Mouse (Mus musculus) liver, postnatal 0 days (tissue): ENCODE measurements around the gene Sipa1l3. TPM values are rescaled to one million over a fixed set of nuclear protein-coding genes. Genes with fewer than 3 reads are reported as not detected.

ENCODE experiments used
- ATAC-seq: fragments of 200-750 bp; cut with Nextera tagmentation; 2 replicates; pipeline ENCODE4 v1.8.0; 2017; ENCODE audit warnings: mild to moderate bottlenecking, moderate library complexity
- DNase-seq: peaks from one replicate; pipeline ENCODE4 v3.0.0-alpha.2; 2016
- H3K27ac ChIP-seq: fragments of 300-500 bp; sonication (generic); 2 replicates; pipeline ENCODE4 v1.5.1; 2014; ENCODE audit warnings: antibody characterized with exemption, moderate library complexity, mild to moderate bottlenecking, low read depth
- H3K27me3 ChIP-seq: fragments of 300-500 bp; sonication (generic); 2 replicates; pipeline ENCODE4 v1.6.1; 2014; ENCODE audit warnings: low read length, control low read depth, mixed read lengths; ENCODE audit not compliant: insufficient read depth
- H3K36me3 ChIP-seq: fragments of 300-500 bp; sonication (generic); replicated peaks from 2 replicates; pipeline ENCODE4 v1.6.1; 2014; ENCODE audit warnings: mild to moderate bottlenecking, control low read depth, low read length, moderate library complexity, mixed read lengths; ENCODE audit not compliant: insufficient read depth
- H3K4me1 ChIP-seq: fragments of 300-500 bp; sonication (generic); 2 replicates; pipeline ENCODE4 v1.6.1; 2014; ENCODE audit warnings: antibody characterized with exemption, mild to moderate bottlenecking, control low read depth; ENCODE audit not compliant: insufficient read depth
- H3K4me2 ChIP-seq: fragments of 300-500 bp; sonication (generic); 2 replicates; pipeline ENCODE4 v1.6.1; 2014; ENCODE audit warnings: low read depth, mild to moderate bottlenecking, low read length, moderate library complexity, mixed read lengths
- H3K4me3 ChIP-seq: fragments of 300-500 bp; sonication (generic); 2 replicates; pipeline ENCODE4 v1.5.1; 2014; ENCODE audit warnings: low read depth, low read length
- H3K9ac ChIP-seq: fragments of 300-500 bp; sonication (generic); replicated peaks from 2 replicates; pipeline ENCODE4 v1.6.1; 2014; ENCODE audit warnings: mild to moderate bottlenecking, moderate library complexity
- H3K9me3 ChIP-seq: fragments of 300-500 bp; sonication (generic); 2 replicates; pipeline ENCODE4 v1.6.1; 2016; ENCODE audit warnings: mild to moderate bottlenecking, control low read depth, low read length, mixed read lengths
- CTCF ChIP-seq: sonication (generic); IDR thresholded peaks from 2 replicates; pipeline ENCODE4 v1.5.1; 2016; ENCODE audit warnings: antibody characterized with exemption, low read depth
- EP300 ChIP-seq: IDR thresholded peaks from 2 replicates; pipeline ENCODE4 v1.6.1; 2016; ENCODE audit warnings: antibody characterized with exemption, low read depth, mild to moderate bottlenecking
- WGBS: fragments of 180-500 bp; shearing (Covaris S2); extraction: QIAGEN DNeasy Blood & Tissue Kit; methylation state at CpG from one replicate; pipeline ENCODE4 v1.1.7; 2014; ENCODE audit not compliant: insufficient replicate concordance; 5-methylcytosine and 5-hydroxymethylcytosine counted together
- polyA plus RNA-seq: library from polyadenylated mRNA; unstranded; fragments of >200 nt; fragmentation: Nextera tagmentation; extraction: Ambion mirVana; gene quantifications from 2 replicates; pipeline ENCODE4 v1.2.1, GENCODE M21; 2015

Sipa1l3 gene
- polyA plus RNA-seq, 1 experiment from 2014 or later: 1.7 TPM

- Histone ChIP-seq H3K36me3 (no peaks in the 10 kb centered on the region), H3K9ac (no peak overlapping the region), H3K27me3 (no peaks in the 10 kb centered on the region), H3K27ac (no peak overlapping the region), H3K4me3 (no peak overlapping the region), H3K9me3 (no peaks in the 10 kb centered on the region), H3K4me1 (no peaks in the 10 kb centered on the region), H3K4me2 (no peak overlapping the region)
- WGBS: 86% methylated on average over 16 of the region's 16 CpGs
- no peak for TF ChIP-seq EP300
- no peak for TF ChIP-seq CTCF
- ATAC-seq: no peak
- DNase-seq: no peak
Measured at GRCm38 (mm10) chr7:29480590-29481344, 37.7 kb downstream of the Sipa1l3 start.

GRCm38 (mm10) chr7:29480183-29480582 lies 38.3 kb downstream of the Sipa1l3 start:
- Histone ChIP-seq H3K4me3 (no peak overlapping the region), H3K27me3 (no peaks in the 10 kb centered on the region), H3K9me3 (no peaks in the 10 kb centered on the region), H3K27ac (no peak overlapping the region), H3K4me1 (no peaks in the 10 kb centered on the region), H3K9ac (no peak overlapping the region), H3K36me3 (no peaks in the 10 kb centered on the region), H3K4me2 (no peak overlapping the region)
- DNase-seq (no peak), ATAC-seq (no peak)
- no peak for TF ChIP-seq CTCF
- no peak for TF ChIP-seq EP300
- 75% methylated on average over 4 of the region's 4 CpGs for WGBS

GRCm38 (mm10) chr7:29475005-29475404 lies 43.4 kb downstream of the Sipa1l3 start:
- Histone ChIP-seq H3K4me2 (no peak overlapping the region), H3K9me3 (no peaks in the 10 kb centered on the region), H3K36me3 (no peaks in the 10 kb centered on the region), H3K4me1 (peaks cover 2% of the 10 kb centered on the region; the same call in 1 of the 2 replicates), H3K4me3 (no peak overlapping the region), H3K9ac (no peak overlapping the region), H3K27me3 (no peaks in the 10 kb centered on the region), H3K27ac (no peak overlapping the region)
- no peak for DNase-seq
- TF ChIP-seq CTCF: no peak
- no peak for TF ChIP-seq EP300
- no peak for ATAC-seq
- 84% methylated on average over 7 of the region's 7 CpGs for WGBS

- DNase-seq: peak; percentile 27
Measured at GRCm38 (mm10) chr7:29471309-29471708, 47.1 kb downstream of the Sipa1l3 start.

GRCm38 (mm10) chr7:29469602-29470344 lies 48.7 kb downstream of the Sipa1l3 start:
- no peak overlapping the region for H3K4me3 ChIP-seq
- no peak for TF ChIP-seq CTCF
- no peak for TF ChIP-seq EP300
- no peaks in the 10 kb centered on the region for H3K27me3 ChIP-seq
- no peak overlapping the region for H3K27ac ChIP-seq
- H3K4me2 ChIP-seq: no peak overlapping the region
- H3K4me1 ChIP-seq: peaks cover 2% of the 10 kb centered on the region; the same call in 1 of the 2 replicates
- WGBS: 71% methylated on average over 7 of the region's 7 CpGs
- DNase-seq (no peak), ATAC-seq (no peak)
- H3K36me3 ChIP-seq: no peaks in the 10 kb centered on the region
- H3K9ac ChIP-seq: no peak overlapping the region
- no peaks in the 10 kb centered on the region for H3K9me3 ChIP-seq

More at GRCm38 (mm10) chr7:29471309-29471708, 47.1 kb downstream of the Sipa1l3 start:
- Histone ChIP-seq H3K4me3 (no peak overlapping the region), H3K9me3 (no peaks in the 10 kb centered on the region), H3K9ac (no peak overlapping the region; the same call in 1 of the 2 replicates), H3K27ac (no peak overlapping the region), H3K36me3 (no peaks in the 10 kb centered on the region), H3K27me3 (no peaks in the 10 kb centered on the region), H3K4me2 (no peak overlapping the region), H3K4me1 (peaks cover 2% of the 10 kb centered on the region; the same call in 1 of the 2 replicates)
- peak; percentile 76 for ATAC-seq
- TF ChIP-seq CTCF: no peak
- TF ChIP-seq EP300: no peak
- 54% methylated on average over 7 of the region's 7 CpGs for WGBS

GRCm38 (mm10) chr7:29468593-29468992 lies 49.8 kb downstream of the Sipa1l3 start:
- Histone ChIP-seq H3K4me3 (no peak overlapping the region), H3K4me2 (no peak overlapping the region), H3K4me1 (peaks cover 2% of the 10 kb centered on the region; the same call in 1 of the 2 replicates), H3K9me3 (no peaks in the 10 kb centered on the region), H3K36me3 (no peaks in the 10 kb centered on the region), H3K9ac (no peak overlapping the region), H3K27me3 (no peaks in the 10 kb centered on the region), H3K27ac (no peak overlapping the region)
- 82% methylated on average over 5 of the region's 5 CpGs for WGBS
- ATAC-seq: no peak
- TF ChIP-seq EP300 (no peak), CTCF (no peak)
- no peak for DNase-seq
